Mouse (Mus musculus) CH12.LX (cell line): ENCODE measurements around the gene Aven. TPM values are rescaled to one million over a fixed set of nuclear protein-coding genes. Genes with fewer than 3 reads are reported as not detected.

Source experiments
- DNase-seq: peaks from one replicate; pipeline ENCODE4 v3.0.0-alpha.2; 2013; ENCODE audit errors: extremely low read depth
- H3K27ac ChIP-seq: 2 replicates; pipeline ENCODE4 v1.5.1; 2012; ENCODE audit warnings: low read depth, mild to moderate bottlenecking, control low read depth, moderate library complexity; ENCODE audit not compliant: insufficient read depth
- H3K27me3 ChIP-seq: replicated peaks from 2 replicates; pipeline ENCODE3; 2012; ENCODE audit warnings: inconsistent platforms
- H3K36me3 ChIP-seq, 2 experiments: replicated peaks in 1 of 2; 2 replicates each; pipeline versions ENCODE3 to v1.6.1; 2012; ENCODE audit warnings: inconsistent platforms in 1 of 2, low read length in 1 of 2, mild to moderate bottlenecking in 1 of 2, mixed read lengths in 1 of 2, moderate library complexity in 1 of 2; ENCODE audit not compliant: control insufficient read depth in 1 of 2, insufficient read depth in 1 of 2
- H3K4me1 ChIP-seq, 2 experiments: 2 replicates each; pipeline ENCODE4 v1.6.1; 2012; ENCODE audit warnings: inconsistent platforms in 1 of 2, moderate library complexity in 1 of 2; ENCODE audit not compliant: insufficient read depth in 2 of 2, control insufficient read depth in 1 of 2
- H3K4me2 ChIP-seq: 2 replicates; pipeline ENCODE4 v1.6.1; 2012; ENCODE audit warnings: low read depth, mild to moderate bottlenecking, control low read depth; ENCODE audit not compliant: poor library complexity, insufficient read depth, severe bottlenecking
- H3K4me3 ChIP-seq, 3 experiments: fragments of 150-350 bp in 1 of 3; sonication (generic) in 1 of 3; replicated peaks in 1 of 3; 2 replicates each; pipeline versions ENCODE3 to v1.5.1; 2011 to 2012; ENCODE audit warnings: low read depth in 2 of 3, low read length in 2 of 3, mild to moderate bottlenecking in 2 of 3, moderate library complexity in 2 of 3, control low read depth in 1 of 3, improper control_type of control experiment in 1 of 3, inconsistent platforms in 1 of 3, mixed read lengths in 1 of 3; ENCODE audit not compliant: poor library complexity in 1 of 3
- H3K79me2 ChIP-seq: replicated peaks from 2 replicates; pipeline ENCODE4 v1.6.1; 2012; ENCODE audit warnings: mild to moderate bottlenecking, moderate library complexity; ENCODE audit not compliant: control insufficient read depth, poor library complexity, insufficient read depth, severe bottlenecking; ENCODE audit errors: extremely low read depth
- H3K9ac ChIP-seq: 2 replicates; pipeline ENCODE4 v1.6.1; 2012; ENCODE audit warnings: low read depth, mild to moderate bottlenecking, control low read depth, moderate library complexity; ENCODE audit not compliant: insufficient read depth
- H3K9me3 ChIP-seq: replicated peaks from 2 replicates; pipeline ENCODE3; 2012; ENCODE audit warnings: low read length, inconsistent platforms, mixed read lengths
- BHLHE40 ChIP-seq: IDR thresholded peaks from 2 replicates; pipeline ENCODE4 v1.6.1; 2011; ENCODE audit warnings: mild to moderate bottlenecking, low read depth, low read length, improper control_type of control experiment
- CHD2 ChIP-seq: IDR thresholded peaks from 2 replicates; pipeline ENCODE4 v1.6.1; 2011; ENCODE audit warnings: low read length, improper control_type of control experiment
- CTCF ChIP-seq, 2 experiments: IDR thresholded peaks in 1 of 2; conservative IDR thresholded peaks in 1 of 2; 2 replicates each; pipeline ENCODE4 v1.5.1; 2011 to 2012; ENCODE audit warnings: low read depth in 2 of 2, low read length in 2 of 2, improper control_type of control experiment in 1 of 2, inconsistent platforms in 1 of 2, mild to moderate bottlenecking in 1 of 2, moderate library complexity in 1 of 2
- ELF1 ChIP-seq: IDR thresholded peaks from 2 replicates; pipeline ENCODE4 v1.6.1; 2014; ENCODE audit warnings: low read depth, mild to moderate bottlenecking, inconsistent platforms, low read length, improper control_type of control experiment
- EP300 ChIP-seq: IDR thresholded peaks from 2 replicates; pipeline ENCODE4 v1.6.1; 2011; ENCODE audit warnings: low read length, improper control_type of control experiment
- ETS1 ChIP-seq: conservative IDR thresholded peaks from 2 replicates; pipeline ENCODE4 v1.6.1; 2012; ENCODE audit warnings: low read depth, mild to moderate bottlenecking, inconsistent platforms, low read length, improper control_type of control experiment, moderate library complexity
- HCFC1 ChIP-seq: IDR thresholded peaks from 2 replicates; pipeline ENCODE4 v1.6.1; 2012; ENCODE audit warnings: low read depth, mild to moderate bottlenecking, inconsistent platforms, low read length, improper control_type of control experiment
- IRF4 ChIP-seq: IDR thresholded peaks from 2 replicates; pipeline ENCODE4 v1.6.1; 2014; ENCODE audit warnings: low read depth, mild to moderate bottlenecking, inconsistent platforms, low read length, improper control_type of control experiment
- JUN ChIP-seq: IDR thresholded peaks from 2 replicates; pipeline ENCODE4 v1.6.1; 2011; ENCODE audit warnings: low read depth, mild to moderate bottlenecking, low read length, improper control_type of control experiment, moderate library complexity; ENCODE audit not compliant: insufficient read depth
- JUND ChIP-seq: conservative IDR thresholded peaks from 2 replicates; pipeline ENCODE4 v1.6.1; 2011; ENCODE audit warnings: low read depth, low read length, improper control_type of control experiment
- KAT2A ChIP-seq: IDR thresholded peaks from 2 replicates; pipeline ENCODE4 v1.6.1; 2012; ENCODE audit warnings: low read length, improper control_type of control experiment, inconsistent platforms; ENCODE audit not compliant: insufficient replicate concordance
- MAFK ChIP-seq: IDR thresholded peaks from 2 replicates; pipeline ENCODE4 v1.6.1; 2011; ENCODE audit warnings: low read length, improper control_type of control experiment; ENCODE audit not compliant: insufficient replicate concordance
- MAZ ChIP-seq: IDR thresholded peaks from 2 replicates; pipeline ENCODE4 v1.6.1; 2012; ENCODE audit warnings: low read depth, mild to moderate bottlenecking, inconsistent platforms, low read length, improper control_type of control experiment, moderate library complexity
- MEF2A ChIP-seq: IDR thresholded peaks from 2 replicates; pipeline ENCODE4 v1.6.1; 2014; ENCODE audit warnings: low read depth, mild to moderate bottlenecking, inconsistent platforms, low read length, improper control_type of control experiment, borderline replicate concordance
- MYC ChIP-seq: IDR thresholded peaks from 2 replicates; pipeline ENCODE4 v1.6.1; 2011; ENCODE audit warnings: low read depth, mild to moderate bottlenecking, improper control_type of control experiment, low read length
- NELFE ChIP-seq: IDR thresholded peaks from 2 replicates; pipeline ENCODE4 v1.6.1; 2011; ENCODE audit warnings: low read depth, low read length, improper control_type of control experiment
- NRF1 ChIP-seq: IDR thresholded peaks from 2 replicates; pipeline ENCODE4 v1.6.1; 2014; ENCODE audit warnings: low read depth, mild to moderate bottlenecking, inconsistent platforms, low read length, improper control_type of control experiment, moderate library complexity
- PAX5 ChIP-seq: IDR thresholded peaks from 2 replicates; pipeline ENCODE4 v1.6.1; 2012; ENCODE audit warnings: low read length, inconsistent platforms, mixed read lengths
- POLR2A ChIP-seq: IDR thresholded peaks from 2 replicates; pipeline ENCODE4 v1.6.1; 2011; ENCODE audit warnings: low read depth, mild to moderate bottlenecking, improper control_type of control experiment, low read length
- RCOR1 ChIP-seq: conservative IDR thresholded peaks from 2 replicates; pipeline ENCODE4 v1.6.1; 2012; ENCODE audit warnings: low read depth, mild to moderate bottlenecking, inconsistent platforms, low read length, improper control_type of control experiment
- SIN3A ChIP-seq: IDR thresholded peaks from 2 replicates; pipeline ENCODE4 v1.6.1; 2012; ENCODE audit warnings: low read length, improper control_type of control experiment, inconsistent platforms
- SMC3 ChIP-seq: IDR thresholded peaks from 2 replicates; pipeline ENCODE4 v1.6.1; 2011; ENCODE audit warnings: low read depth, low read length, improper control_type of control experiment
- TCF12 ChIP-seq: IDR thresholded peaks from 2 replicates; pipeline ENCODE4 v1.6.1; 2014; ENCODE audit warnings: low read depth, mild to moderate bottlenecking, inconsistent platforms, low read length, improper control_type of control experiment
- ZC3H11A ChIP-seq: IDR thresholded peaks from 2 replicates; pipeline ENCODE4 v1.6.1; 2012; ENCODE audit warnings: low read depth, mild to moderate bottlenecking, inconsistent platforms, low read length, improper control_type of control experiment
- dilution Hi-C: fragments of 300-500 bp; cut with MboI; formaldehyde crosslinking; loops from 2 replicates; pipeline ENCODE4 v1.14.3; 2020; ENCODE audit warnings: low sequenced_read_pairs; ENCODE audit not compliant: extremely low pct_unique_long_range_greater_than_20kb, extremely low pct_ligation_motif_present
- in situ Hi-C: fragments of 300-500 bp; cut with MboI; formaldehyde crosslinking; loops from 3 replicates; pipeline ENCODE4 v1.14.3; 2019; ENCODE audit warnings: low sequenced_read_pairs, low pct_ligation_motif_present, low pct_unique_long_range_greater_than_20kb, mixed read lengths
- polyA plus RNA-seq: library from polyadenylated mRNA; unstranded; fragments of >175 nt; gene quantifications from 2 replicates; pipeline ENCODE4 v1.2.1, GENCODE M21; 2012; ENCODE audit warnings: low read depth; ENCODE audit not compliant: insufficient read length
- total RNA-seq, 2 experiments: library from RNA; depleted of rRNA; stranded (reverse); fragments of 300-350 nt in 1 of 2; fragments of >200 nt in 1 of 2; gene quantifications; 2 replicates each; pipeline ENCODE4 v1.2.3; 2012 to 2014

Gene Aven
- total and polyA plus RNA-seq, 3 experiments = 21.2 to 44.3 (median 33.9) TPM

DNA sequence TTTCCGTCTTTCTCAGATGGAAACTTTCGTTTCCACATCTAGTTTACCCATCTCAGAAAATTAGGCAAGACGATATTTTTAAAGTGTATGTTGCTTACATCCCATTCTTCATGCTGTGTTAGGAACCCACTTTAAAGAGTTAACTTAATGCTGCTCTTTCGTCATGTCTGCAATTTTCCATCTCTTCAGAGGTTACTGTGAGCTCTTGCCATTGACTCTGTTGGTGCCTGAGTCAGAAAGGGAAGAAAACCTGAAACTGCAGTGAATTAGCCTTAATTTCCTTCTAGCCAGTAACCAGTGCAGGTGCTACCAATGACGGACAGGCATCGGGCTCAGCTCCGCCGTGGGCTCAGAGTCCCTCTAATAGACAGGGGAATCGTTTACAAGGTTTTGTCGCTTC lies 63.8 kb downstream of the Aven start:
- Histone ChIP-seq H3K4me3 (peak overlapping the region in 1 of 3 experiments; percentile 11), H3K9ac (no peak overlapping the region), H3K27me3 (no peaks in the 10 kb centered on the region), H3K4me2 (peak overlapping the region; percentile 30), H3K36me3 (peaks cover 0 to 4% of the 10 kb centered on the region in 2 experiments), H3K9me3 (no peaks in the 10 kb centered on the region), H3K79me2 (no peaks in the 10 kb centered on the region), H3K27ac (no peak overlapping the region), H3K4me1 (peaks cover 5 to 19% of the 10 kb centered on the region in 2 experiments)
- dilution Hi-C loops = no loop called here
- in situ Hi-C loops = no loop called here
- no peak for TF ChIP-seq NRF1
- peak; percentile 56; the same call in 1 of the 2 replicates for TF ChIP-seq JUND
- TF ChIP-seq BHLHE40 = 0 out of 2 replicates have a peak, but pooled peaks have one; percentile 27
- TF ChIP-seq JUN = peak; percentile 38; the same call in 1 of the 2 replicates
- peak; percentile 61; the same call in 1 of the 2 replicates for TF ChIP-seq MEF2A
- TF ChIP-seq POLR2A = no peak
- TF ChIP-seq ETS1 = no peak
- TF ChIP-seq MAFK = peak; percentile 53; the same call in 1 of the 2 replicates
- TF ChIP-seq NELFE = no peak
- TF ChIP-seq IRF4 = peak; percentile 74
- TF ChIP-seq EP300 = peak; percentile 75
- peak; percentile 26; the same call in 1 of the 2 replicates for TF ChIP-seq CHD2
- TF ChIP-seq CTCF (conservative IDR thresholded peaks at IDR 0.05 in 1 of 2, IDR thresholded peaks at IDR 0.05 in 1 of 2; ENCODE audit: low read depth in 2 of 2, low read length in 2 of 2) = no peak
- 0 out of 2 replicates have a peak, but pooled peaks have one; percentile 16 for TF ChIP-seq HCFC1
- TF ChIP-seq MYC = peak; percentile 48; the same call in 1 of the 2 replicates
- TF ChIP-seq MAZ = 0 out of 2 replicates have a peak, but pooled peaks have one; percentile 24
- no peak for TF ChIP-seq ELF1
- TF ChIP-seq PAX5 = no peak
- no peak for TF ChIP-seq SMC3
- no peak for TF ChIP-seq SIN3A
- no peak for TF ChIP-seq ZC3H11A
- no peak for TF ChIP-seq TCF12
- TF ChIP-seq RCOR1 = 0 out of 2 replicates have a peak, but pooled peaks have one; percentile 54
- no peak for TF ChIP-seq KAT2A
- peak; percentile 60 for DNase-seq
